Mouse (Mus musculus): Measurements from ENCODE around the gene Polr2l.

Gene Polr2l

GRCm38 (mm10) chr7:141432741-141433516 is 42.0 kb downstream of the Polr2l start:
- DNase-seq (ENCODE audit: low read depth, low spot score): no peak

GRCm38 (mm10) chr7:141432186-141432611 is 42.7 kb downstream of the Polr2l start:
- DNase-seq (ENCODE audit: low read depth, low spot score): no peak

GRCm38 (mm10) chr7:141431434-141432185 is 43.3 kb downstream of the Polr2l start:
- DNase-seq (ENCODE audit: low read depth, low spot score): no peak

GRCm38 (mm10) chr7:141430585-141431240 is 44.2 kb downstream of the Polr2l start:
- DNase-seq (ENCODE audit: low read depth, low spot score): no peak

GRCm38 (mm10) chr7:141429840-141430584 is 44.9 kb downstream of the Polr2l start:
- DNase-seq (ENCODE audit: low read depth, low spot score): no peak

- peak; percentile 39 for DNase-seq (ENCODE audit: low read depth, low spot score)
Observed at GRCm38 (mm10) chr7:141429310-141429709, 45.6 kb downstream of the Polr2l start, which contains the start of gene Cend1. Gene Cend1, minus strand, starts transcription at chr7:141429491.

GRCm38 (mm10) chr7:141428701-141429100 is 46.2 kb downstream of the Polr2l start:
- DNase-seq (ENCODE audit: low read depth, low spot score): no peak

- no peak for DNase-seq (ENCODE audit: low read depth, low spot score)
Observed at GRCm38 (mm10) chr7:141426948-141427730, 47.8 kb downstream of the Polr2l start.

- no peak for DNase-seq (ENCODE audit: low read depth, low spot score)
Observed at GRCm38 (mm10) chr7:141423811-141424210, 51.1 kb downstream of the Polr2l start.
